Mouse (Mus musculus) CD8-positive naive resting alpha-beta T cell, adult 2 months (primary cell): ENCODE results near the gene Rbm47.

Experiments used
- DNase-seq, 2 experiments: peaks; one replicate each; pipeline ENCODE4 v3.0.0; 2022; ENCODE audit warnings: low read depth in 2 of 2, low spot score in 2 of 2

Rbm47 gene

GRCm38 (mm10) chr5:66069133-66069469 lies 103.8 kb downstream of the Rbm47 start:
- DNase-seq, result no peak

GRCm38 (mm10) chr5:66068068-66068920 lies 104.6 kb downstream of the Rbm47 start:
- no peak for DNase-seq

GRCm38 (mm10) chr5:66067219-66067618 lies 105.7 kb downstream of the Rbm47 start:
- no peak for DNase-seq

GRCm38 (mm10) chr5:66062930-66063220 lies 110.0 kb downstream of the Rbm47 start:
- DNase-seq, result no peak

GRCm38 (mm10) chr5:66062046-66062929 lies 110.6 kb downstream of the Rbm47 start:
- no peak for DNase-seq

GRCm38 (mm10) chr5:66061667-66062045 lies 111.3 kb downstream of the Rbm47 start:
- no peak for DNase-seq

- no peak for DNase-seq
Observed at GRCm38 (mm10) chr5:66058844-66059243, 114.1 kb downstream of the Rbm47 start.

GRCm38 (mm10) chr5:66056680-66057079 lies 116.2 kb downstream of the Rbm47 start:
- DNase-seq, result no peak

GRCm38 (mm10) chr5:66054394-66054793 lies 118.5 kb downstream of the Rbm47 start:
- DNase-seq, result no peak

- DNase-seq, result no peak
Observed at GRCm38 (mm10) chr5:66052777-66053548, 120.0 kb downstream of the Rbm47 start.

GRCm38 (mm10) chr5:66050841-66051240 lies 122.1 kb downstream of the Rbm47 start:
- no peak for DNase-seq

- DNase-seq, result no peak
Observed at GRCm38 (mm10) chr5:66046356-66046755, 126.6 kb downstream of the Rbm47 start.

GRCm38 (mm10) chr5:66043897-66044296 lies 129.0 kb downstream of the Rbm47 start:
- DNase-seq, result no peak

- DNase-seq, result no peak
Observed at GRCm38 (mm10) chr5:66042651-66043340, 130.1 kb downstream of the Rbm47 start.

GRCm38 (mm10) chr5:66040744-66041279 lies 132.1 kb downstream of the Rbm47 start:
- no peak for DNase-seq

GRCm38 (mm10) chr5:66039813-66040212 lies 133.1 kb downstream of the Rbm47 start:
- DNase-seq, result no peak

- no peak for DNase-seq
Observed at GRCm38 (mm10) chr5:66037066-66037465, 135.9 kb downstream of the Rbm47 start.

GRCm38 (mm10) chr5:66036440-66037054 lies 136.4 kb downstream of the Rbm47 start:
- no peak for DNase-seq

GRCm38 (mm10) chr5:66034375-66035195 lies 138.3 kb downstream of the Rbm47 start:
- DNase-seq, result no peak
